ENCODE assay signal across 8 mouse cellular contexts in genomic region chr9:120001945-120002725, GRCm38 (mm10). TPM values are rescaled to one million over a fixed set of nuclear protein-coding genes. Genes with fewer than 3 reads are reported as not detected.
DNase-seq lines count a peak whose midpoint lies in the region; ATAC-seq and TF ChIP-seq lines count a peak whose summit lies in the region.

No protein-coding gene starts in this region.

- H3K4me2 ChIP-seq in liver, embryonic 14.5 days (ENCODE audit: low read depth) = peak overlapping the region; percentile 70
- peak overlapping the region; percentile 79 for H3K4me2 ChIP-seq in stomach, embryonic 15.5 days

- H3K9ac ChIP-seq in heart, adult 2 months (ENCODE audit: low read depth, low read length) = peak overlapping the region; percentile 40
- peak overlapping the region; percentile 50 for H3K9ac ChIP-seq in liver, embryonic 14.5 days (replicated peaks)
- H3K9ac ChIP-seq in stomach, embryonic 15.5 days = peak overlapping the region; percentile 35; the same call in 1 of the 2 replicates

- TF ChIP-seq EP300 in heart, adult 2 months (IDR thresholded peaks at IDR 0.05; ENCODE audit: insufficient read depth, low read depth, low read length) = peak; percentile 81
- TF ChIP-seq EP300 in liver, embryonic 14.5 days (IDR thresholded peaks at IDR 0.05; ENCODE audit: low read depth) = no peak

- H3K9me3 ChIP-seq in liver, embryonic 14.5 days (ENCODE audit: control insufficient read depth, low read length) = no peaks in the 10 kb centered on the region
- H3K9me3 ChIP-seq in stomach, embryonic 15.5 days = no peaks in the 10 kb centered on the region

- H3K27ac ChIP-seq in heart, adult 2 months = peak overlapping the region; percentile 69
- H3K27ac ChIP-seq in liver, embryonic 14.5 days = peak overlapping the region; percentile 21; the same call in 1 of the 2 replicates
- peak overlapping the region; percentile 90 for H3K27ac ChIP-seq in stomach, embryonic 15.5 days

- no peaks in the 10 kb centered on the region for H3K79me2 ChIP-seq in heart, adult 2 months (replicated peaks; ENCODE audit: control insufficient read depth, insufficient read depth, low read length)

- no peaks in the 10 kb centered on the region for H3K27me3 ChIP-seq in heart, adult 2 months (ENCODE audit: control insufficient read depth, insufficient read depth, low read length)
- no peaks in the 10 kb centered on the region for H3K27me3 ChIP-seq in liver, embryonic 14.5 days (ENCODE audit: control insufficient read depth, insufficient read depth, low read length)
- no peaks in the 10 kb centered on the region for H3K27me3 ChIP-seq in stomach, embryonic 15.5 days (replicated peaks)

- peak overlapping the region; percentile 45 for H3K4me3 ChIP-seq in heart, adult 2 months
- peak overlapping the region; percentile 34 to 69 for H3K4me3 ChIP-seq in liver, embryonic 14.5 days (ENCODE audit: insufficient read depth in 1 of 2, low read depth in 2 of 2, low read length in 2 of 2)
- H3K4me3 ChIP-seq in stomach, embryonic 15.5 days (replicated peaks) = peak overlapping the region; percentile 45

- intact Hi-C loops in heart, adult 2 months (cut with DNase I) = no loop called here

- WGBS in heart, adult 2 months = 9% methylated on average over 31 of the region's 31 CpGs
- WGBS in liver, embryonic 14.5 days (ENCODE audit: insufficient replicate concordance) = 7% methylated on average over 31 of the region's 31 CpGs
- 8% methylated on average over 31 of the region's 31 CpGs for WGBS in stomach, embryonic 15.5 days

- peaks cover 2% of the 10 kb centered on the region; the same call in 1 of the 2 replicates for H3K4me1 ChIP-seq in heart, adult 2 months (ENCODE audit: control insufficient read depth, insufficient read depth, low read length)
- H3K4me1 ChIP-seq in liver, embryonic 14.5 days (replicated peaks; ENCODE audit: control insufficient read depth in 2 of 2, insufficient read depth in 2 of 2, low read length in 1 of 2) = peaks cover 9 to 27% of the 10 kb centered on the region in 2 experiments
- H3K4me1 ChIP-seq in stomach, embryonic 15.5 days = peaks cover 13% of the 10 kb centered on the region

- DNase-seq in layer of hippocampus, adult 11-12 months (ENCODE audit: low spot score) = peak; percentile 65
- DNase-seq in layer of hippocampus, postnatal 14 days (ENCODE audit: low spot score in 2 of 2) = no peak
- peak; percentile 88 for DNase-seq in embryo, embryonic 9.5 days (ENCODE audit: extremely low spot score)
- peak; percentile 91 to 92 for DNase-seq in heart, adult 2 months
- peak; percentile 92 for DNase-seq in kidney, adult 11 months
- DNase-seq in liver, embryonic 14.5 days (ENCODE audit: low read depth in 3 of 3, low spot score in 3 of 3) = peak; percentile 55 to 87 (median 64)
- DNase-seq in neural tube, embryonic 10.5 days (ENCODE audit: extremely low spot score, low spot score) = peak; percentile 78

- peak; percentile 63 for TF ChIP-seq POLR2A in heart, adult 2 months (IDR thresholded peaks at IDR 0.05; ENCODE audit: insufficient read depth, low read depth, low read length)

- ATAC-seq in liver, embryonic 14.5 days (ENCODE audit: insufficient read depth) = peak; percentile 90
- peak; percentile 93 for ATAC-seq in stomach, embryonic 15.5 days (ENCODE audit: insufficient read depth, low FRiP score, low read depth)

- no peaks in the 10 kb centered on the region for H3K36me3 ChIP-seq in heart, adult 2 months (ENCODE audit: control insufficient read depth, insufficient read depth, low read length)
- H3K36me3 ChIP-seq in liver, embryonic 14.5 days (replicated peaks; ENCODE audit: control insufficient read depth, insufficient read depth, low read depth) = no peaks in the 10 kb centered on the region
- no peaks in the 10 kb centered on the region for H3K36me3 ChIP-seq in stomach, embryonic 15.5 days

- TF ChIP-seq CTCF in heart, adult 2 months (IDR thresholded peaks at IDR 0.05) = no peak
- no peak for TF ChIP-seq CTCF in liver, embryonic 14.5 days (IDR thresholded peaks at IDR 0.05; ENCODE audit: low read depth)

RNA-seq across cellular contexts. Expression of gene Csrnp1, which starts 17.7 kb away (rescaled TPM):
- total RNA-seq in layer of hippocampus, postnatal 14 days (2021) = 10 to 100 TPM in 1 of 2 experiments, 1 to 10 TPM in 1; 8.9 to 11.9 TPM
- 10 to 100 TPM; 21.1 to 21.6 TPM for total RNA-seq in heart, adult 2 months (2021)
- 23.6 and 28.7 TPM in 2 replicates for polyA plus RNA-seq in heart, adult 2 months (2012; rRNA removed)
- polyA plus RNA-seq in liver, embryonic 14.5 days (2012; rRNA removed) = 2.1 and 2.2 TPM in 2 replicates
- polyA plus RNA-seq in liver, embryonic 14.5 days (2014; fragmentation: Nextera tagmentation; extraction: Ambion mirVana) = 0.38 and 0.44 TPM in 2 replicates
- polyA plus RNA-seq in stomach, embryonic 15.5 days (2015; fragmentation: Nextera tagmentation; extraction: Ambion mirVana) = 5.7 and 6.7 TPM in 2 replicates

RNA-seq across cellular contexts. Expression of gene Xirp1, which starts 21.3 kb away (rescaled TPM):
- total RNA-seq in layer of hippocampus, postnatal 14 days (2021) = under 1 TPM; 0.14 to 0.41 TPM
- total RNA-seq in heart, adult 2 months (2021) = 100 to 1,000 TPM; 118 to 133 TPM
- 55.5 and 72.8 TPM in 2 replicates for polyA plus RNA-seq in heart, adult 2 months (2012; rRNA removed)
- polyA plus RNA-seq in liver, embryonic 14.5 days (2012; rRNA removed) = not detected in 2 replicates
- polyA plus RNA-seq in liver, embryonic 14.5 days (2014; fragmentation: Nextera tagmentation; extraction: Ambion mirVana) = not detected in 2 replicates
- polyA plus RNA-seq in stomach, embryonic 15.5 days (2015; fragmentation: Nextera tagmentation; extraction: Ambion mirVana) = 0.08 TPM in 2 replicates

Comparison
In these comparisons a context has a peak if more than half of its experiments do, and no peak if none do; other contexts are left out.
1. DNase-seq: peak in layer of hippocampus, adult 11-12 months (single experiment), embryo, embryonic 9.5 days (single experiment), heart, adult 2 months (2 of 2), kidney, adult 11 months (single experiment), liver, embryonic 14.5 days (3 of 3) and neural tube, embryonic 10.5 days (single experiment); none in layer of hippocampus, postnatal 14 days (0 of 2).
2. H3K27ac ChIP-seq: peak in every context shown above with its lines; median percentile 90 in stomach, embryonic 15.5 days; 69 in heart, adult 2 months; 21 in liver, embryonic 14.5 days.
3. RNA of gene Xirp1, which starts 21.3 kb away (polyA plus RNA-seq): 55.5 to 72.8 TPM in heart, adult 2 months; 0.08 TPM in stomach, embryonic 15.5 days and not detected in liver, embryonic 14.5 days; every median in the first group is over 10 times any median in the second.
4. Peak in every context shown above with its lines, with median percentiles within 50 percentile points of each other: H3K4me3 ChIP-seq and H3K9ac ChIP-seq.